Mouse (Mus musculus) ES-CJ7 (cell line): ENCODE measurements at regions not wholly inside any gene's neighbourhood (a gene's known extent, or its start where the extent isn't known, plus 50 kb on each side); places are given as distances from the start of the nearest gene placed in this dataset.

ENCODE experiments used
- DNase-seq: peaks from one replicate; pipeline ENCODE4 v3.0.0; 2011; ENCODE audit warnings: low read depth, low spot score

- no peak for DNase-seq
Observed at GRCm38 (mm10) chr8:26808111-26808651, 168.9 kb upstream of the Zfp703 start.

DNA sequence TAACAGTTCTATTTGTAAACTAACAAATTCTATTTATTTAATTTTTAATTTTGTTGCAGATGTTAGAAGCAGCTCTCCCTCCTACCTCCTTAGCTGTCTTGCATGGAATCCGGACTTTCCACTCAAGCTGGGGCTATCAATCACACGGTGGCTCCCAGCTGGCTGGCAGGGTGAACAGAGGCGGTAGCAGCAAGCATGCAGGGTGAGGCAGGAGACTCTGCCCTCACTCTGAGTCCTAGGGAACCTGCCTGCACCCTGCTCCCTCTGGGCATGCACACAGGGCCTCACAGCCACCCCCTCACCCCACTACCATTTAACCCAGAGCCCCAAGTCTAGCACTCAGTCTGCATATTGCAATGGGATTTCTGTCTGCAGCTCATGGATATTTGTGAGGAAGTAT lies 168.4 kb upstream of the Zfp703 start:
- no peak for DNase-seq

DNA sequence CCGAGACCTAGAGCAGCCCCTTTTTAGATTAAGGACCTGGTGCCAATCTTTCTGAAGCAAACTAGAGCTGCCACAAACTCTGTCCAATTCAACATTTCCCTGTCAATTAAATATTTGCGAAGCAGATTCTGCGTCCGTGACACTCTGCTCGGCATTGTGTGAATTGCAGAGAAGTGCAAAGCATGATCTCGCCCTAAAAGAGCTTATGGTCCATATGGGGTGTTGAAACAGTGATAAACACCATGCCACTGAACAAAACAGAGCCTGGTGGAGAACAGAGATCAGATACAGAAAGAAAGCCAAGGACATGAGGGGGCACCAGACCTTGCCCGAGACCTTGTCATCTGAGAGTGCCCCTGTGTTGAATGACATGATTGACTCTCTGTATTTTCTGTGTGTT lies 167.2 kb upstream of the Zfp703 start:
- DNase-seq = no peak

DNA sequence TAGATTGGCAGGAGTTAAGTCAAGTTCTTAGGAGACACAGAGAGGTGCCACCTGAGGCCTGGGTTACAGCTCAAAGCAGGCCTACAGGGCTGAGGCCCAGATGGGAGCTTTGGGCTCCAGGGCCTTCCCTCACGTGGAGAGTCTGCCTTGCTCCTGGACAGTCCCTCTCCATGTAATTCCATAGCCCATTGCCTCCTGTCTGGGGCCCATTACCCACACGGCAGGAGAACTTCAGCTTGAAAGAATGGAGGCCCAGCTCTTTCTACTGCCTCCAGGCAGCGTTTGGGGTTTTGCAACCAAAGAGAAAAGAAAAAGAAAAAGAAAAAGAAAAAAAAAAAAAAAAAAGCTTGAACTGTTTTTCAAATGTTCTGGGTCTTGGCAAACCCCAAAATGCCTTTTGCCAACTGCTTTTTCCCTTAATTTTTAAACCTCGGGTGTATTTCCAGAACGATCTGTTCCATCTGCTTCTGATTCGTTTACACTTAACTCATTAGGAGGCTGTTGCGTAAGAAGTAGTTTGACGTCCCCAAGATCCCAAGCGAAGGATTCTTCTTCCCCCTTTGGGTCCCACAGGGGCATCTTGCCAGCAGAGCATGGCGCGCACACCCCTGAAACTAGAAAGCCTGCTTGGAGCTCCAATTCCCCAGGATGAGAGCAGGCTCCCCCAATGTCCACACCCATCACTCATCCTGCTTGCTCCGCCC lies 165.4 kb upstream of the Zfp703 start:
- no peak for DNase-seq

- no peak for DNase-seq
Observed at GRCm38 (mm10) chr8:26813198-26813815, 163.8 kb upstream of the Zfp703 start.

- DNase-seq = no peak
Observed at GRCm38 (mm10) chr8:26815020-26815584, 162.0 kb upstream of the Zfp703 start.

DNA sequence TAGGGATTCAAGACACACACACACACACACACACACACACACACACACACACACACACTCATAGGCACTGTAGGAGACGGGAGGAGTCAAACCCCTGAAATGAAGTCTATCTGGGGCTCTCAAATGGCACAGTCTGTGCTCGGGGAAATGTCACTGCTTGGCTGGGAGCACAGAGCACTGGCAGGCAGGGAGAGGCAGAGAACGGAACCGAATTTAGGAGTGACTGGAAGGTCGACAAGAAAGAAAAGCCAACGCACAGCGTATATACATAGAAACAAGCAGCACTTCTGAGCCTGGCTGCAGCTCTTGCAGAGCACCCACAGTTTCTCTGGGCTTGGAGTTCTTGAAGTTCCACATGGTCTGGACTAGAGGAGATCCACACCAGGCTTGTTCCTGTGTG lies 160.1 kb upstream of the Zfp703 start:
- no peak for DNase-seq

GRCm38 (mm10) chr8:26824189-26824941 lies 152.8 kb upstream of the Zfp703 start:
- no peak for DNase-seq

GRCm38 (mm10) chr8:26828311-26828909 lies 148.7 kb upstream of the Zfp703 start:
- DNase-seq = no peak

DNA sequence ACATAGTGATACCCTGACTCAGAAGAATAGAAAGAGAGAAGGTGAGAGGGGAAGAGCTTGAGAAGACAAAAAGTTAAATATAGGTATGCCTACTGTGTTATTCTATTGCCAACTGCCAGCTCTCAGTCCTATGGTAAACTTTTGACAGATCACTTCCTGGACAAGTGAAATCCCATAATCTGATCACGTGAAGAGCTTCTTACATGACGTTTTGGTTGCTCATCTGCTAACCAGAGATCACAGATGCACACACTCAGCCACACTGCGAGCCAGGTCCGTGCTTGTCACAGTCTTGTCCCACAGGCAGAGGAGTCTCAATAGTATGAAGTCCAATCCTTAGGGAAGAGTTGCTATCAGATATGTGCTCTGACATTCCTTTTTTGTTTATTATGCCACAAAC lies 147.8 kb upstream of the Zfp703 start:
- DNase-seq = no peak

DNA sequence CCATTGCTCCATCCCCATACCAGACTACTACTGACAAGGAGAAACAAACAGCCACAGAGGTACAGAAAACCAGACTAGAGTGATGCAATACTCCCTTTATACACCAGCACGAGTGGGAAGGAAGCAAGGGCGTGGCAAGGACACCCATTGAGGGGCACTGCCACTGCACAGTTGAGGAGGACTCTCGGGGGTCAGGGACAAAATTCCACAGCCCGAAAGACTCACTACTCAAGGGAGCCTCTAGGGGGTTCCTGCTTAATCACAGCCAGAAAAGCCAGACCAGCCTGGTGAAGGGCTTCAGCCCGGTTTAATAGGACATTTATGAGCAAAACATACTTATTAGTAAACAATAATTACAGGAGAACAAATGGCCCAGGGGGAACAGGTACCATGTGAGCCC lies 146.0 kb upstream of the Zfp703 start:
- peak; percentile 29 for DNase-seq

- DNase-seq = no peak
Observed at GRCm38 (mm10) chr8:26831790-26832189, 145.3 kb upstream of the Zfp703 start.

GRCm38 (mm10) chr8:26832546-26832945 lies 144.6 kb upstream of the Zfp703 start:
- DNase-seq = no peak

DNA sequence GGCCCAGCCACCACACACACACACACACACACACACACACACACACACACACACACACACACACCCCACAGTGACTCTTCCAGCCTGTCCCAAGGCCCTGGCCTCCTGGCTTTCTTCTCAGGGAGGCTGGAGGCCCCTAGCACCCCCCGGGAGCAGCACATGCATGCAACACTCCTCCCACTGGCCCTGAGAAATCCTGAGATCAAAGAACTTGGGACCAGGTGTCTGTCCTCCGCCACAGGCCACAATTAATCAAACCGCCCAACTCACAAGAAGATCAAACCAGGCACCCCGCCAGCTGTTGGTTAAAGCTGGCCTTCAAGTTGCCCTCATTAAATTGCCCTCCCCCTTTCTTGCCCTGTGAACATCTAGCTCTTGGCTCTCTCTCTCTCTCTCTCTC lies 143.8 kb upstream of the Zfp703 start:
- DNase-seq = no peak

- DNase-seq = no peak
Observed at GRCm38 (mm10) chr8:26833784-26834183, 143.3 kb upstream of the Zfp703 start.

GRCm38 (mm10) chr8:26834604-26835003 lies 142.5 kb upstream of the Zfp703 start:
- DNase-seq = no peak

DNA sequence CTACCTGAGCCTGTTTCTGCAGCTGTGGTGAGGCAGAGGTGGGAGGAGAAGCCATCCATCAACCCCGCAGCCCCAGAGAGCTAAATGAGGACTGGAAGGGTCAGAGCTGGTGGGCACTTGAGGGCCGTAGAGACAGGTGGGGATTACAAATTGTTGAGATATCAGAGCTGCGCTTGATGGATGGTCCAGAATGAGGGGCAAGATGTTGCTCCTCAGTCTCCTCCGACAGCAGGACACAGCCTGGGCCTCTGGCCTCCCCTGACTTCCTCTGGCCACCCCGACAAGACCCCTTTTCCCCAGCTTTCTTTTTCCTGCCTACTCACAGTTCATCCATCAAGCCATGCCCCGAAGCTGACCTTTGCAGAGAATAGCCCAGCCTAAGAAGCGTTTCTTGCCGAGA lies 142.0 kb upstream of the Zfp703 start:
- DNase-seq = no peak

GRCm38 (mm10) chr8:26835616-26836015 lies 141.5 kb upstream of the Zfp703 start:
- no peak for DNase-seq

DNA sequence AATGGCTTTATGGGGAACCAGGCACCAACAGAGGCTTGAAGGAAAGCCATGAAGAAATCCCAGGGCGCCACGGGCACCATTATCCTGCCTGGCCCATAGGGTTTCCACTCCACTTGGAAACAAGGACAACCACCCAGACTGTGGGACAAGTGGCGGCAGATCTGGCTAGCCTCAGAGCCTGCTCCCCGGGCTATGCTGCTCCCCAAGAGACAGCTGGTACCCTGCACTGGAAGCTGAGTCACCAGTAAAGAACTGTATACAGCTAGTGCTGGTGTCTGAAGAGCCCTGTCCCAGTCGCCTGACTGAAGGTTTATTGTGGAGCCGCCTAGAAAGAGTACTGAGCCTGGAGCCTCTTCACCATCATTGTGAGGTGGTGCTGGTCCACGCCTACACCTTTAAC lies 140.6 kb upstream of the Zfp703 start:
- no peak for DNase-seq

DNA sequence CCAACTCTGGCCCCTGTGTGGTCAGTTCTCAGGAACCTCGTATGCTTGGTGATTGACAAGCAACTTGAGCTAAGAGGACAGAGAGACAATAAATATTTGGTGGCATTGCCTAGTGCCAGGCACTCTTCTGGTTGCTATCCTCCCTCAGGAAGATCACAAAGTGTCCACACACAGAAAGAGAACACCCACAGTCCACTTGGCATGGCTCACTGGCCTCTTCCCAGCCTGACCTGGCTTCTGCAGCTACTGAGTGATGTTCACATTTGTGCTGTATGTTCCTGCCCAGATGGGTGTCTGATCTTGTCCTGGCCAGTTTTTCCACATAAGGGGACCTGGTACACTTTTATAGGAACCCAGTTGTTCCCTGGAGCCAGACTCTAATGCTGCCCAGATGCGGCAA lies 136.8 kb upstream of the Zfp703 start:
- DNase-seq = no peak

DNA sequence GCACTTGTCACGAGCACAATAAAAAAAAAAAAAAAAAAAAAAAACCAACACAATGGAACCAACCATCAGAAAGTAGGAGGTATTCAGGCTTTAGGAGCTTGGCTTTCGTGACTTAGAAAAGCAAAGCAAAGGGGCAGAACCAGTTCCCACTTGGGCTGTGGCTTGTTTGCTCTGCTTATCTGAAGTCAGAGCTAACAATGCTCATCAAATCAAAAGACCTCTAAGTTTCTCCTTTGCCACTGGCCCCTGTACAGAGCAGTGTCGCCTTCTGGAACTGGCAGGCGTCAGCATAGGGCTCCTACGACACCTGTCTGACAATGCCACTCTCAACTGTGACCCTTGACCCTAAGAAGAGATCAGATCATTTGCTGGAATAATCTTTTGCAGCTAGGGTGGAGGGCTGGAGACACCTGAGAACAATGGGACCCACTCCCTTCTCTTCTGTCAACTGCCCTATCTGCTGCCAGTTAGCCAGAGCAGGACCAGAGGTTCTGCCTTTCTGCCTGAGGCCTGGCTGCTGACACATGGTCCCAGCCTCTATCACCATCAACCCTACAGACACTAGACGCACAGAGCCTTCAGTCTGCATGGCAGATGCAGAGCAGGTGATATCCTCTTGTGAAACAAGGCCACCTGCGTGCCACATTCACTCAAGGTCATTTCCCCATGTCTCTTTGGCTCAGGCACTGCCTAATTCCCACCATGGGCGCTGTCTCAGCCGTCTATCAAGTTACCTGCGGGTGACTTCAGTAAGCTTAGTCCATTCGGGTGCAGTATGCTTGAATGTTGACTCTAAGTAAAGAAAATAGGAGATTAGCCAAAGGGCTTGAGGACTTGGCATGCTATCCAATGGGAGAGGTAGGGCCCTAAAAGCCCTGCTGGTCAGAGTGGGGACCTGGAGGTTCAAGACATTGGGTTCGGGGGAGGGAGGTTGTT lies 136.1 kb upstream of the Zfp703 start:
- no peak for DNase-seq
